Mouse (Mus musculus) limb, embryonic 13.5 days (tissue): ENCODE results near the gene Zbtb16. TPM values are rescaled to one million over a fixed set of nuclear protein-coding genes. Genes with fewer than 3 reads are reported as not detected.

ENCODE experiments used
- ATAC-seq: fragments of 200-750 bp; cut with Nextera tagmentation; 2 replicates; pipeline ENCODE4 v1.8.0; 2017; ENCODE audit warnings: low read depth, moderate number of reproducible peaks, moderate TSS enrichment; ENCODE audit not compliant: low FRiP score
- H3K27ac ChIP-seq: fragments of 300-500 bp; sonication (generic); 2 replicates; pipeline ENCODE4 v1.5.1; 2015; ENCODE audit warnings: inconsistent platforms, mild to moderate bottlenecking, moderate library complexity
- H3K27me3 ChIP-seq: fragments of 300-500 bp; sonication (generic); 2 replicates; pipeline ENCODE4 v1.6.1; 2015; ENCODE audit warnings: mild to moderate bottlenecking, inconsistent platforms
- H3K36me3 ChIP-seq: fragments of 300-500 bp; sonication (generic); 2 replicates; pipeline ENCODE4 v1.6.1; 2015; ENCODE audit warnings: inconsistent platforms, mild to moderate bottlenecking, moderate library complexity
- H3K4me1 ChIP-seq: fragments of 300-500 bp; sonication (generic); 2 replicates; pipeline ENCODE4 v1.6.1; 2015; ENCODE audit warnings: inconsistent platforms
- H3K4me2 ChIP-seq: fragments of 300-500 bp; sonication (generic); replicated peaks from 2 replicates; pipeline ENCODE4 v1.6.1; 2015; ENCODE audit warnings: inconsistent platforms, mild to moderate bottlenecking, moderate library complexity
- H3K4me3 ChIP-seq: fragments of 300-500 bp; sonication (generic); 2 replicates; pipeline ENCODE4 v1.5.1; 2015; ENCODE audit warnings: moderate library complexity, mild to moderate bottlenecking, inconsistent platforms
- H3K9ac ChIP-seq: fragments of 300-500 bp; sonication (generic); 2 replicates; pipeline ENCODE4 v1.6.1; 2015; ENCODE audit warnings: mild to moderate bottlenecking, inconsistent platforms
- H3K9me3 ChIP-seq: fragments of 300-500 bp; sonication (generic); 2 replicates; pipeline ENCODE4 v1.6.1; 2016; ENCODE audit warnings: inconsistent platforms
- WGBS: fragments of 180-500 bp; shearing (Covaris S2); methylation state at CpG from one replicate; pipeline ENCODE4 v1.1.7; 2015; 5-methylcytosine and 5-hydroxymethylcytosine counted together
- polyA plus RNA-seq: library from polyadenylated mRNA; unstranded; fragments of >200 nt; fragmentation: Nextera tagmentation; extraction: Ambion mirVana; gene quantifications from 2 replicates; pipeline ENCODE4 v1.2.1, GENCODE M21; 2015

Gene Zbtb16
- polyA plus RNA-seq, 1 experiment from 2014 or later: 1.1 TPM

DNA sequence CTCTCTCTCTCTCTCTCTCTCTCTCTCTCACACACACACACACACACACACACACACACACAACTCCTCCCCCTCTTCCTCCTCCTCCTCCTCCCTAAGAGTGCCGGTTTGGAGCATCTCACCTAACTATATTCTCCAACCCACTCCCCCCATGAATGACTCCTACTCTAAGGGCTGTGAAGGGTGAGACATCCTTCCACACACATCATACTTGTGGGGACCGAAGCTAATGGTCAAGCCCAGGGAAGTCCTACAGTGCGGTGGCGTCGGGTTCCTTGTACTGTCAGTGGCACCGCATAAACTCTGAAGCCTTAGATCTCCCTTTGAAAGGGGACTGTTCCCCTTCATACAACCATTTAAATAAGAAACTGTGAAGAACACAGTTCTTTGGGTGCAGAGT lies 110.9 kb downstream of the Zbtb16 start:
- no peak overlapping the region for H3K4me3 ChIP-seq
- H3K9ac ChIP-seq: no peak overlapping the region
- 88% methylated on average over 6 of the region's 6 CpGs for WGBS
- peaks cover 25% of the 10 kb centered on the region for H3K4me1 ChIP-seq
- no peak for ATAC-seq
- H3K4me2 ChIP-seq: no peak overlapping the region
- H3K27me3 ChIP-seq: peaks cover 49% of the 10 kb centered on the region
- no peaks in the 10 kb centered on the region for H3K9me3 ChIP-seq
- no peak overlapping the region for H3K27ac ChIP-seq
- no peaks in the 10 kb centered on the region for H3K36me3 ChIP-seq

DNA sequence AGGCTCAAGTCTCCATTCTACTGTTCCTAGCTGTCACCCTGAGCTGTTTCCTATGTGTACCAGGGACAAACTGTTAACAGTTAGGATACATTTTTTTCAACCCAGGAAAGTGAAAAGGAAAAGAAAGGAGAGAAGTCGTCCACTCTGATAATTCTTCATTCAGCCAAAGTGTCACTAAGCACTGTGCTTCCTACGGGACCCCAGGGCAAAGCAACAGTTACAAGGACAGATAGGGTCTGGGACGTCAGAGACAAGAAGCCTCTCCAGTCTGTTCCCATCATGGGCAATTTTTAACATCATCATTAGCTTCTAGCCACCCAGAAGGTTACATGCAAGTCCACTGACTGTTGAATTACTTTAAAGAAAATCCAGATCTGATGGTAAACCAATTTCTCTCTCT lies 111.3 kb downstream of the Zbtb16 start:
- no peak for ATAC-seq
- 65% methylated on average over 3 of the region's 3 CpGs for WGBS
- no peak overlapping the region for H3K9ac ChIP-seq
- peaks cover 20% of the 10 kb centered on the region for H3K4me1 ChIP-seq
- H3K27ac ChIP-seq: no peak overlapping the region
- H3K36me3 ChIP-seq: no peaks in the 10 kb centered on the region
- H3K4me2 ChIP-seq: no peak overlapping the region
- no peak overlapping the region for H3K4me3 ChIP-seq
- no peaks in the 10 kb centered on the region for H3K9me3 ChIP-seq
- peaks cover 47% of the 10 kb centered on the region for H3K27me3 ChIP-seq

DNA sequence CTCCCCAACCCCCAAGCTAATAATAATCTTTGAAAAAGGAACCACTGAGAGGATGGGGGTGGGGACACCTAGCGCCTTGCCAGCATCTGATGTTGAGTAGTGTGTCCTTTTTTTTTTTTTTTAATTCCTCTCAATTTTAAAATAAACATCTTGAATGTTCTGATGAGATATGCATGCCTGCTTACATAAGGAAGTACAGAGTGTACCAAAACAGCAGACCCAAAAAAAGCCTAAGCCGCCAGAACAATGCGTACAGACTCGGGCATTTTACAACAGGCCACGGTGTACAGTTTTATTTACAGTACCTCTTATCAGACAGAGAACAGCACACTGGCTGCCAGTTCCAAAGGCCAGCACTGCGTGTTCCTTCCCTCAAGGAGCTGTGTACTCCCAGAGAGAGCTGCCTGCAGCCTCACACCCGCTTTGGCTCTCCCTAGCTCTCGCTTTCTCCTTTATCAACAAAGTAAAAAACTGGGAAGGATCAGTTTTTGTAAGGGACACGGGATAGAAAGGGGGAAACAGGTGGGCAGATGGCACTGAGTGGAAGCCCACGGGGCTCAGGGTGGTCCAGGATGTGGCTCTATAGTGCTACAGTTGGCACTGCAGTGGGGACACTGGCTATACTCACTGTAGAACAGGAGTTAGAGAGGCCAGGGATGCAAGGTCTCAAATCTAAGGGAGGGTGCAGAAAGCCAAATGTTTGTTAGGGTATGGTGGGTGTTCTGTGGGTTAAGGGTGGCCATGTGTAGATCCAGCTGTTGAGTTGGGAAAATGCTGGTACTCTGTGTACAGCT lies 112.3 kb downstream of the Zbtb16 start:
- no peaks in the 10 kb centered on the region for H3K9me3 ChIP-seq
- H3K9ac ChIP-seq: no peak overlapping the region
- no peak for ATAC-seq
- whole genome bisulfite sequencing: 60% methylated on average over 10 of the region's 10 CpGs
- H3K27ac ChIP-seq: no peak overlapping the region
- H3K27me3 ChIP-seq: peaks cover 37% of the 10 kb centered on the region
- no peak overlapping the region for H3K4me3 ChIP-seq
- H3K4me1 ChIP-seq: peaks cover 10% of the 10 kb centered on the region
- no peaks in the 10 kb centered on the region for H3K36me3 ChIP-seq
- H3K4me2 ChIP-seq: no peak overlapping the region

DNA sequence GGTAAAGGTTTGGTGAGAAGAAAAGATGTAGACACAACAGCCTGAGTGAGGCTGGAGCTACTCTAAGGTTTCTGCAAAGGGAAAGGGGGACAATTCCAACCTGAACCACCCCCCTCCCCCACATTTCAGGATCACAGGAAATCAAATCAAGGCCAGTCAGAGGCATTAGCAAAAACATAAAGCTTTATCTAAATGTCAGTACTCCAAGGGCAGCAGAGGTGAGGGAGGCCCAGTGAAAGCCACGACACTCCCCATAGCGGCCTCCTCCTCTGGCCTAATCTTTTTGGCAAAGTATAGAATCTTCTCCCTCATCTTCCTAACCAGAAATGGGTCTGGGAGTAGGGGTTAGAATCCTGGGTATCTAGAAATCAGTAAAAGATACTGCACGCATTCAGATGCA lies 113.0 kb downstream of the Zbtb16 start:
- no peak overlapping the region for H3K4me3 ChIP-seq
- no peak for ATAC-seq
- H3K9me3 ChIP-seq: no peaks in the 10 kb centered on the region
- WGBS: 61% methylated on average over 3 of the region's 3 CpGs
- peaks cover 35% of the 10 kb centered on the region for H3K27me3 ChIP-seq
- H3K4me1 ChIP-seq: peaks cover 3% of the 10 kb centered on the region
- no peak overlapping the region for H3K9ac ChIP-seq
- H3K4me2 ChIP-seq: no peak overlapping the region
- no peaks in the 10 kb centered on the region for H3K36me3 ChIP-seq
- no peak overlapping the region for H3K27ac ChIP-seq

DNA sequence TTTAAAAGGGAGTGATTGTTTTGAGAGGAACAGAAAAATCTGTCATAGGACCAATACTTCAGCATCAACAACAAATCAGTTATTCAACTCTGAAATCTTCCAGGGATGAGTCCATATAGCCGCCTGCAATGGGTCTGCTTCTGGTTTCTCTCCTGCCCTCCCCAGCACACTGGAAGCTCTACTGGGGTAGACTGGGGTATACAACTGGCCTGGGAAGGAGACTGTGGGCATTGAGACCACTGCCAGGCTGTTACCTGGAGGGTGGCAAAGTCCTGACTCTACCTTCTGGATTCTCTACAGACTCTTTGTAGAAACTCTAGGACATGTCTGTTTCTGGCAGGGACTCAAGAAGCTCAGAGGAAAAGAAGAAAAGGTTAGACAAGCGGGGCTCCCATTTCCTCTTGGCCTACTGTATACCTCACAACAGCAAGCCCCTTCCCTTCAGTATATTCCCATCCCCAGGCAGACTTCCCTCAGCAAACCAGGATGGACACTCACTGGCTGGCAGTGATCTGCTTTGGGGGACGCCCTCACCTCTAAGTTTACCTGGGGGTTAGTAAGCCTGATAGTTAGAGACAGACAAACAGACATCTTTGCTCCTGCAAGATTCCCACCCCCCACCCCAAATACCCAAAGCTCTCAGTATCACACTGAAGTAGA lies 113.6 kb downstream of the Zbtb16 start:
- 88% methylated on average over 3 of the region's 3 CpGs for WGBS

DNA sequence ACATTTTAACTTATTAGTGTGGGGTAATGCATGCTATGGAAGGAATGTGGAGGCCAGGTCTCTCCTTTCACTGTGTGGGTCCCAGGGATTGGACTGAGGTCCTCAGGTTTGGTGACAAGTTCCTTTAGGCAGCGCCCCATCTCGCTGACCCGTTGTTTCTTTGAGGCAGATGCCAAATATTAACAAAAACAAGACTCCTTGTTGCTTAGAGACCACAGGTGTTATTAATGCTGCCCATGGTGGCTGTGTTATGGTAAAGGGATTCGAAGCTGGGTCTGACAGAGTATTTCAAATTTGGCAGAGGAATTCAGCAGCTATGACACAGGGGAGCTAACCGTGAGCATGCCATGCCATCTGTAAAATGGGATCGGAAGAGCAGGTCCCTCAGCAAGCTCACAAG lies 114.4 kb downstream of the Zbtb16 start:
- WGBS: 86% methylated on average over 6 of the region's 6 CpGs

More for the DNA sequence above, 113.6 kb downstream of the Zbtb16 start:
- Histone ChIP-seq H3K4me3 (no peak overlapping the region), H3K4me1 (no peaks in the 10 kb centered on the region), H3K27ac (no peak overlapping the region), H3K27me3 (peaks cover 29% of the 10 kb centered on the region), H3K9ac (no peak overlapping the region), H3K4me2 (no peak overlapping the region), H3K36me3 (no peaks in the 10 kb centered on the region), H3K9me3 (no peaks in the 10 kb centered on the region)
- ATAC-seq: no peak

DNA sequence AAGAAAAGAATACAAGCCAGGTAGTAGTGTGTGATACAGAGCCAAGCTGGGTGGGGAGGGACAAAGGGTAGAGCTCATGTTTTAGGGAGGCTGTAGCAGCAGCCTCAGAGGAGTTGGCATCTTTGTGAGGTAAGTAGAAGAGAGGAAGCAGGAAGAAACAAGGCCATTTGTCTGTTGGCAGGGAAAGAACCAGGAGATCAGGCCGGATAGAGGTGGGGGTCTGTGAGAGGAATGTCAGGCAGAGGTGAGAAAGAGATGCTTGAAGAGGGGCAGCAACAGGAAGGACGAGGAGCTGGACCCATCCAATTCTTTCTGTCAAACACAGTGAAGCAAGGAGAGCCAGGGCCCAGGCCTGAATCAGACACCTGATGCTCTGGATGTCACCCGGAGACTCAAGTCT lies 114.8 kb downstream of the Zbtb16 start:
- 71% methylated on average over 3 of the region's 3 CpGs for WGBS
- Histone ChIP-seq H3K9ac (no peak overlapping the region), H3K27me3 (peaks cover 24% of the 10 kb centered on the region), H3K36me3 (no peaks in the 10 kb centered on the region), H3K4me1 (no peaks in the 10 kb centered on the region), H3K9me3 (no peaks in the 10 kb centered on the region), H3K4me3 (no peak overlapping the region), H3K27ac (no peak overlapping the region), H3K4me2 (no peak overlapping the region)
- ATAC-seq: no peak

More for the DNA sequence above, 114.4 kb downstream of the Zbtb16 start:
- no peak overlapping the region for H3K27ac ChIP-seq
- H3K4me2 ChIP-seq: no peak overlapping the region
- H3K4me3 ChIP-seq: no peak overlapping the region
- peaks cover 27% of the 10 kb centered on the region for H3K27me3 ChIP-seq
- no peak for ATAC-seq
- no peaks in the 10 kb centered on the region for H3K36me3 ChIP-seq
- H3K4me1 ChIP-seq: no peaks in the 10 kb centered on the region
- H3K9me3 ChIP-seq: no peaks in the 10 kb centered on the region
- H3K9ac ChIP-seq: no peak overlapping the region

DNA sequence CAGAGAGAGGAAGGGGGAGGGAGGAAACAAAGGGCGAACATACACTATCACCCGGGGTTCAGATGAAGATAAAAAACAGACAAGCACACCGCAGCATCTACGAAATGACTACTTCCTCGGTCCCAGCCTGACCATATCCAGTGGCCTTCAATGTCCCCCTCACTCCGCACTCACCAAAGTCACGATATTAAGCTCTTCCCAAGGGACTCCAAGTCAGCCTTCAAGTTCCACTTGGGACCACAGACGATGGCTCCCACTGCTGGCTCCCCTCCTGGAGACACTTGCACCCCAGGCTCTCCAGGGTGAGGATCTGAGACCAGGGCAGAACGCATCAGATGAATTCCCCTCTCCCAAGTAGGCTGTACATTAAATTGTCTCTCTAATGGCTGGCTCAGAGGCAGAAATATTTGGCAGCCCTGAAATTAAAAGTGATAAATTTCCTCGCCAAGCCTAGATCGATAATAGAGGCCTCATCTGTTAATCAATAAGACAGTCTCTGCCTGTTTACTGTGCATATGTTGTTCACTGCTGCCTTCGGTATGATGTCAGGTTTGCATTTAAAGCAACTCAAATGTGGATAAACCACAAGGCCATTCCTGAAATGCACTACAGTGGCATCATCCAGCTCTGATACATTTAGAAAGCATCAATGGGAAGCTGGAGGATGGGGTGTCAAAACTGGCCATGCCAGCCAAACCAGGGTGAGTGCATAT lies 115.6 kb downstream of the Zbtb16 start:
- Histone ChIP-seq H3K4me1 (no peaks in the 10 kb centered on the region), H3K36me3 (no peaks in the 10 kb centered on the region), H3K9ac (no peak overlapping the region), H3K27me3 (peaks cover 16% of the 10 kb centered on the region; the same call in 1 of the 2 replicates), H3K27ac (no peak overlapping the region), H3K4me3 (no peak overlapping the region), H3K9me3 (no peaks in the 10 kb centered on the region), H3K4me2 (no peak overlapping the region)
- WGBS: 86% methylated on average over 12 of the region's 12 CpGs
- ATAC-seq: no peak

DNA sequence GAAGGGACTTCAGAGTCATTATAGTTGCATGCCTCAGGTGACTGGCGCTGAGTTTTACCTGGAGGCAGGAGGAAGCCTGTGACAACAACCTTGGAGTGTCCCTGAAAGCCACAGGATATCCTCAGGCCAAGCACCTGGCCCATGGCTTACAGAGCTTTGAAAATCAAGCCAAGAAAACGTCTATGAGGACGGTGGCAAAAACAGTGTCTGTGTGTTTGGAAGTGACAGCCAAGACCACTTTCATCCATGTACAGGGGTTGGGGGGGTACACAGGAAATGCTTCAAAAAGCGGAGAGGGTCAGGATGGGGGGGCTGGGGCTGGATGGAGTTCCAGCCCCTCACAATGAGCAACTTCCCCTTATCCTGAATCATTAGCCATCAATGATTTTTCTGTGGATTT lies 116.4 kb downstream of the Zbtb16 start:
- no peak overlapping the region for H3K4me3 ChIP-seq
- H3K9me3 ChIP-seq: no peaks in the 10 kb centered on the region
- H3K9ac ChIP-seq: no peak overlapping the region
- no peaks in the 10 kb centered on the region for H3K36me3 ChIP-seq
- no peaks in the 10 kb centered on the region for H3K4me1 ChIP-seq
- no peak overlapping the region for H3K27ac ChIP-seq
- no peak for ATAC-seq
- WGBS: 73% methylated on average over 4 of the region's 4 CpGs
- H3K4me2 ChIP-seq: no peak overlapping the region
- H3K27me3 ChIP-seq: peaks cover 13% of the 10 kb centered on the region; the same call in 1 of the 2 replicates

DNA sequence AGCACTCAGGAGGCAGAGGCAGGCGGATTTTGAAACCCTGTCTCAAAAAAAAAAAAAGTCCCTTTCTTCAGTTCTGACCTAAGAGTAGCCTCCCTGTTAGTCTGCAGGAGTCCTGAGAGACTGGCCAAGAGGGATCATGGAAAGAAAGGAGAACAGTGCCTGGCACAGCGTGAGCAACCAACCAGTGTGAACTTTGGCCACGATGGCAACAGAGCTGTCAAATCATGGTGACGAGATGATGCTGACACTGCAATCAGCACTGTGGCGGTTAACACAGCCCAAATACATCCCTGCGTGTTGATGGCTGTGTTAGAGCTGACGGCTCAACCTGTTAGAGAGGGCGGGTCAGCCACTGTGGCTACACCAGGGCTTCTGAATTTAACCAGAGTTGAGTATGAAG lies 119.5 kb downstream of the Zbtb16 start:
- H3K4me1 ChIP-seq: no peaks in the 10 kb centered on the region
- no peaks in the 10 kb centered on the region for H3K9me3 ChIP-seq
- H3K36me3 ChIP-seq: no peaks in the 10 kb centered on the region
- ATAC-seq: no peak
- no peak overlapping the region for H3K4me3 ChIP-seq
- no peak overlapping the region for H3K27ac ChIP-seq
- whole genome bisulfite sequencing: 93% methylated on average over 8 of the region's 8 CpGs
- no peak overlapping the region for H3K9ac ChIP-seq
- no peak overlapping the region for H3K4me2 ChIP-seq
- peaks cover 19% of the 10 kb centered on the region for H3K27me3 ChIP-seq

DNA sequence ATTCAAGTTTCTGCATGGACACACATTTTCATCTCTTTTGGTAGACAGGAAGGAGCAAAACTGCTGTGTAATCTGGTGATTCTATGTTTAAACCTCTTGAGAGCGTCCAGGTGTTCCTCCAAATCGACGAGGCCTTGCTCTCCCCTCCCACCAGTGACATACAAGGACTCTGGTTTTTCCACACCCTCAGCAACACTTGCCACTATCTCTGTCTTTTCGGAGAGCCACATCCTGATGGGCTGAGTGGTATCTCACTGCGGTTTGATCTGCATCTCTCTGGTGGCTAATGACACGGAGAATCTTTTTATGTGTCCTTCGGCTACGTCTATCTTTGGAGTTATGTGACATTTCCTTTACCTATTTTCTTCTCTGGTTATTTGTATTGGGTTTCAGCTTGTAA lies 121.0 kb downstream of the Zbtb16 start:
- Histone ChIP-seq H3K4me1 (peaks cover 12% of the 10 kb centered on the region), H3K9ac (no peak overlapping the region), H3K4me2 (no peak overlapping the region), H3K27ac (no peak overlapping the region), H3K9me3 (no peaks in the 10 kb centered on the region), H3K27me3 (peaks cover 25% of the 10 kb centered on the region), H3K4me3 (no peak overlapping the region), H3K36me3 (no peaks in the 10 kb centered on the region)
- 89% methylated on average over 8 of the region's 8 CpGs for WGBS
- no peak for ATAC-seq

DNA sequence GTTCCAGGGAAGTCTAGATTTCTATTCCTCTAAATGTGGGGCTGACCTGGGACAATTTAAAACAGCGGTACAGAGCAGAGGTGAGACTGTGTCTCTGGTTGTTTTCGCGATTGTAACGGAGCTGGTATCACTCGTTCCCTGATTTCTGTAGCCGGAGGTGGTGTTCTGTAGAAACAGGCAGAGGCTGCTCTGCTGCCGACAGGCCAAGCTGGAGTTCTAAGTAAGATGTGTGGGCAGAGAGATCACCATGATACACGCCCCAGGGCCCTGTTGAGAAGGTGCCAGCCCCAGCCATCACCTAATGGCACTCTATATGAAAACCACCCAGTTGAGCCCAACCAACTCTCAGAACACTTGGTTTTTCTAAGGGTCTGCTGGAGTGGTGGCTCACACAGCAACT lies 122.2 kb downstream of the Zbtb16 start:
- H3K36me3 ChIP-seq: no peaks in the 10 kb centered on the region
- no peak overlapping the region for H3K27ac ChIP-seq
- no peak overlapping the region for H3K4me2 ChIP-seq
- whole genome bisulfite sequencing: 88% methylated on average over 8 of the region's 8 CpGs
- ATAC-seq: no peak
- no peak overlapping the region for H3K4me3 ChIP-seq
- no peaks in the 10 kb centered on the region for H3K9me3 ChIP-seq
- peaks cover 12% of the 10 kb centered on the region for H3K4me1 ChIP-seq
- H3K9ac ChIP-seq: no peak overlapping the region
- peaks cover 34% of the 10 kb centered on the region for H3K27me3 ChIP-seq
